Mouse (Mus musculus) myocyte (in vitro differentiated cells): ENCODE results near the gene Gpr101. TPM values are rescaled to one million over a fixed set of nuclear protein-coding genes. Genes with fewer than 3 reads are reported as not detected.

Experiments used
- H3K27me3 ChIP-seq: one replicate; pipeline ENCODE4 v1.6.1; 2011; ENCODE audit not compliant: control insufficient read depth, insufficient read depth, insufficient read length
- H3K36me3 ChIP-seq: one replicate; pipeline ENCODE4 v1.6.1; 2011; ENCODE audit not compliant: control insufficient read depth, insufficient read depth
- H3K4me2 ChIP-seq: one replicate; pipeline ENCODE4 v1.6.1; 2011; ENCODE audit warnings: low read depth, control low read depth
- H3K4me3 ChIP-seq: one replicate; pipeline ENCODE4 v1.5.1; 2011; ENCODE audit warnings: mild to moderate bottlenecking, control low read depth, moderate library complexity
- H3K79me2 ChIP-seq: one replicate; pipeline ENCODE4 v1.6.1; 2011; ENCODE audit not compliant: control insufficient read depth, insufficient read depth
- H3ac ChIP-seq: one replicate; pipeline ENCODE4 v1.6.1; 2011; ENCODE audit not compliant: control insufficient read depth, insufficient read length
- CEBPB ChIP-seq: IDR thresholded peaks from 2 replicates; pipeline ENCODE4 v1.6.1; 2011; ENCODE audit warnings: mild to moderate bottlenecking, moderate library complexity; ENCODE audit not compliant: poor library complexity, insufficient read depth, severe bottlenecking
- E2F4 ChIP-seq: IDR thresholded peaks from one replicate; pipeline ENCODE4 v1.6.1; 2011; ENCODE audit warnings: mild to moderate bottlenecking, control low read depth, moderate library complexity; ENCODE audit not compliant: insufficient read depth
- MAX ChIP-seq: IDR thresholded peaks from one replicate; pipeline ENCODE4 v1.6.1; 2011; ENCODE audit warnings: low read depth, mild to moderate bottlenecking, control low read depth
- MYOD1 ChIP-seq, 3 experiments: IDR thresholded peaks; one replicate each; pipeline ENCODE4 v1.6.1; 2011; ENCODE audit warnings: control low read depth in 2 of 3, low read depth in 2 of 3, mild to moderate bottlenecking in 2 of 3, moderate library complexity in 1 of 3; ENCODE audit not compliant: insufficient read length in 2 of 3, control insufficient read depth in 1 of 3
- MYOG ChIP-seq, 3 experiments: IDR thresholded peaks; one replicate each; pipeline ENCODE4 v1.6.1; 2011; ENCODE audit warnings: control low read depth in 2 of 3, low read depth in 2 of 3, mild to moderate bottlenecking in 2 of 3; ENCODE audit not compliant: insufficient read length in 2 of 3, control insufficient read depth in 1 of 3, insufficient read depth in 1 of 3
- POLR2A ChIP-seq: IDR thresholded peaks from one replicate; pipeline ENCODE4 v1.6.1; 2011; ENCODE audit warnings: low read depth, mild to moderate bottlenecking, control low read depth, moderate library complexity; ENCODE audit not compliant: insufficient read length
- POLR2AphosphoS2 ChIP-seq: IDR thresholded peaks from one replicate; pipeline ENCODE4 v1.6.1; 2011; ENCODE audit warnings: low read depth, control low read depth; ENCODE audit not compliant: insufficient read length
- REST ChIP-seq: IDR thresholded peaks from one replicate; pipeline ENCODE4 v1.6.1; 2011; ENCODE audit warnings: mild to moderate bottlenecking, control low read depth, moderate library complexity; ENCODE audit not compliant: insufficient read depth, insufficient read length
- SRF ChIP-seq: IDR thresholded peaks from one replicate; pipeline ENCODE4 v1.6.1; 2011; ENCODE audit warnings: low read depth; ENCODE audit not compliant: control insufficient read depth, insufficient read length
- TCF12 ChIP-seq: IDR thresholded peaks from one replicate; pipeline ENCODE4 v1.6.1; 2011; ENCODE audit warnings: mild to moderate bottlenecking, control low read depth; ENCODE audit not compliant: poor library complexity, insufficient read depth, severe bottlenecking
- TCF3 ChIP-seq: IDR thresholded peaks from one replicate; pipeline ENCODE4 v1.6.1; 2011; ENCODE audit warnings: low read depth, control low read depth; ENCODE audit not compliant: insufficient read length
- USF1 ChIP-seq: IDR thresholded peaks from one replicate; pipeline ENCODE4 v1.6.1; 2011; ENCODE audit warnings: low read depth, mild to moderate bottlenecking, control low read depth, moderate library complexity
- polyA plus RNA-seq: library from polyadenylated mRNA; unstranded; fragments of >200 nt; fragmentation: generic; extraction: Trizol; gene quantifications from one replicate; pipeline ENCODE4 v1.2.1, GENCODE M21; 2012; ENCODE audit warnings: missing spikeins

The Gpr101 gene
- not detected for polyA plus RNA-seq

- H3K79me2 ChIP-seq: no peaks in the 10 kb centered on the region
- TF ChIP-seq MYOG (IDR thresholded peaks at IDR 0.05; ENCODE audit: control insufficient read depth in 1 of 3, insufficient read depth in 1 of 3, insufficient read length in 2 of 3, low read depth in 2 of 3): no peak
- no peak for TF ChIP-seq TCF3
- no peak for TF ChIP-seq REST
- H3K4me3 ChIP-seq: no peak within 1 kb of the TSS
- H3K4me2 ChIP-seq: no peak within 1 kb of the TSS
- H3ac ChIP-seq: no peak within 1 kb of the TSS
- no peaks in the 10 kb centered on the region for H3K27me3 ChIP-seq
- H3K36me3 ChIP-seq: no peaks in the 10 kb centered on the region
Observed at GRCm38 (mm10) chrX:57503634-57504033, at the start of gene Gpr101. Gene Gpr101 (minus strand): TSS chrX:57503757.

DNA sequence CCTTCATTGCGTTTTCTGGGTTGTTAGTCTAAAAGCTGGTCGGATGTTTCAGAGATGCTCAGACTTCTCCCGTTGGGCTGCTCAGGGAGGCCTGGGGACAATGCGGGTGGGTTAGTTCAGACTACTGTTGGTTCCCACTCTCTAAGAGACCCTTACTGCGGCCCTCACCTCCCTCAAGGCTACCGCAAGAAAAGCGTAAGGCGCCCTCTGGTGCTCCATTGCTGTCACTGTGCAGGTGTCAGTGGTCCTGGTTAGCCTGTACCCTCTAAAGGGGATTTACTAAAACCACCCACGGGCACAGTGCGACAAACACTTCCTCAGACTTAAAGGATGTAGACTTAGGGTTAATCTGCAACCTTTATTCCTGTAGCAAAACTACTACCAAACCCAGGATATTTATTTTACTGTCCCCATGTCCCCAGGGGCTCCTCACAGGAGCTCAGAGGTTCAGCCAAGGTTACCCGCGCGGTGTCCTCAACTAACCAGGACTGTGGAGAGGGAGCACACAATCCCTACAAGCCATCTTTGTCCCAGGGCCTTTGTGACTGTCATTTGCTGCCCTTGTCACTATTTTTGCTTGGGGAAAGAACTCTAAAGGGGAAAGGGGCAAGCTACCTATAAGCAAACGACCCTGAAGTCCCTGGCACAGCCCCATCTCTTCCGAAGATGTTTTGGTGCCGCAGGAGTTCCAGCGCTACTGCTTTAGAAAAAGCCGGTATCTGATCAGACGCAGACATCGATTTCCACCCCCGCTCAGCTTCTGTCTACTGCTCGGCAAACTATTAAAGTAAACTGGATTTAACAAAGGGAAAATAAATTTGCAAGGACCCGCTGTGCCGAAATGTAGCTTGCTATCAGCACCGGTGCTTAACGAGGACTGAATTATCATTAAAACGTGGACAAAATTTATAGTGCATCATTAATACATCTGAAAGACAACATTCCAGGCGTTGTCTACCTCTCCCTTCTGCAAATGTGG is 17.8 kb upstream of the Gpr101 start:
- H3K4me2 ChIP-seq: no peak overlapping the region
- no peaks in the 10 kb centered on the region for H3K36me3 ChIP-seq
- no peaks in the 10 kb centered on the region for H3K79me2 ChIP-seq
- H3K27me3 ChIP-seq: no peaks in the 10 kb centered on the region
- TF ChIP-seq CEBPB (no peak), MYOG (IDR thresholded peaks at IDR 0.05; ENCODE audit: control insufficient read depth in 1 of 3, insufficient read depth in 1 of 3, insufficient read length in 2 of 3, low read depth in 2 of 3) (no peak), REST (no peak), TCF3 (no peak), TCF12 (no peak), SRF (no peak), E2F4 (no peak), MYOD1 (IDR thresholded peaks at IDR 0.05; ENCODE audit: control insufficient read depth in 1 of 3, insufficient read length in 2 of 3, low read depth in 2 of 3) (no peak), POLR2AphosphoS2 (no peak), POLR2A (no peak), USF1 (no peak)
- H3K4me3 ChIP-seq: no peak overlapping the region
- no peak overlapping the region for H3ac ChIP-seq

DNA sequence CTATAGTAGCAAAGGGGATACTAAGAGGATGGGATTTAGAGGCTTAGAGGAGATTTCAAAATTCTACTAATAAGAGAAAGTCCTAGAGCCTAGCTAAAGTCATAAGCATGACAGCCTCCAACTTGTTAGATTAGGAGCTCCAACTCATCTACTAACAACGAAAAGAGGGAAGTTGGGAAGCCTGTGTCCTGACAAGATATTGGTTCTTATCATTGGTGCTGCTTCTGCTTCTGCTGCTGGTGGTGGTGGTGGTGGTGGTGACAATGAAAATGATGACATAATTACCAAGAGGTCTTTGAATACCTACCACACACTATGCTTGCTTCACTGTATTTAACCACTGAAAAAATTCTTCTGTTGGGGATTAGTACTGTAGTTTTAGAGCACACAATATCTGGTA is 2.7 kb upstream of the Gpr101 start:
- H3K36me3 ChIP-seq: no peaks in the 10 kb centered on the region
- H3K27me3 ChIP-seq: no peaks in the 10 kb centered on the region
- H3ac ChIP-seq: no peak overlapping the region
- H3K4me3 ChIP-seq: no peak overlapping the region
- TF ChIP-seq MYOD1 (IDR thresholded peaks at IDR 0.05; ENCODE audit: control insufficient read depth in 1 of 3, insufficient read length in 2 of 3, low read depth in 2 of 3): no peak
- TF ChIP-seq TCF3: no peak
- TF ChIP-seq MAX: no peak
- TF ChIP-seq REST: no peak
- no peak for TF ChIP-seq MYOG (IDR thresholded peaks at IDR 0.05; ENCODE audit: control insufficient read depth in 1 of 3, insufficient read depth in 1 of 3, insufficient read length in 2 of 3, low read depth in 2 of 3)
- no peak for TF ChIP-seq USF1
- no peak for TF ChIP-seq SRF
- TF ChIP-seq CEBPB: no peak
- TF ChIP-seq POLR2A: no peak
- no peak for TF ChIP-seq E2F4
- TF ChIP-seq POLR2AphosphoS2: no peak
- no peak for TF ChIP-seq TCF12
- H3K4me2 ChIP-seq: no peak overlapping the region
- H3K79me2 ChIP-seq: no peaks in the 10 kb centered on the region

Other genes starting within 250 kb of the Gpr101 start
- gene Arhgef6, start 165.0 kb downstream of the Gpr101 start, polyA plus RNA-seq: 3.5 TPM
- gene Rbmx, start 110.7 kb downstream of the Gpr101 start, polyA plus RNA-seq: 14.2 TPM
- gene Gm364, start 94.6 kb downstream of the Gpr101 start, polyA plus RNA-seq: 0.29 TPM